Mouse (Mus musculus): Measurements from ENCODE around the gene Vmn1r85.

DNA sequence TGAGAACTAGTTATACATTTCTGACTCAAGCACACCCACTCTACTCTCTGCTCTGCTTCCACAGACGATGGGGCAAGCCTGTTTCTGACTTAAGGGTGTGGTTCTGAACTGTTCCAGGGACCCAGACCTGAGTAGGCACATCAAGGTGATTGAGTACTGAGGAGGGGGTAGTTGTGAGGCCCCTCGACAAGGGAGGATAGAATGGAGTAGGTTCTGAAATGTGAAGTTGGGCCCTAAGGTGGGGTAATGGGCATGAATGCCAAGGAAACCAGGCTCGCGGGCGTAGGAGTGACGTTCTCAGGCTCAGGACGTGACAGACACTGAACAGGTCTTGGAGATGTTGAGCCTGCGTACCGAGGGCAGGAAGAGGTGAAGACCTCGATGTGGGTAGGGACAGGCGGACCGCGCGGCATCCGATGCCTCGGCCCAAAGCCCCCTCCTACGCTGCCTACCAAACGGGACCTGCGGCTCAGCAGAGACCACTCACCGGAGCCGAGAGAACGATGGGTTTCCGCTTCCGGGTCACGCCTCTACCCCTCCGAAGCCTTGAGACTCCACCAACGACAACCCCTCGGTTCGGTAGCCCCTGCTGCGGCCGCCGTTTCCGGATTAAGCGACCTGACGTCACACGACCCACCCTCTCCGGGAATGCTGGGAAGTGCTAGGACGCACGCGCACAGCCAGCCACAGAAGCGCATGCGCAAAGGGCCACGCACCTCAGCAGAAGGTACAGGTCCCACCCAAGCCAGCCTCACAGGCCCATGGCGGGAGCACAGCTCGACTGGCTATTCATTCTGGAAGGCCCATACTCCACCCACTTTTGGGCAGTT lies 60.6 kb downstream of the Vmn1r85 start, which contains the start of gene Chmp2a:
- TF ChIP-seq CTCF (IDR thresholded peaks at IDR 0.05; ENCODE audit: borderline replicate concordance, control insufficient read depth, extremely low read depth, insufficient read depth, low read length, poor library complexity) (no peak), POLR2A (IDR thresholded peaks at IDR 0.05; ENCODE audit: control insufficient read depth, extremely low read depth, insufficient read depth, low read length, poor library complexity) (peak; percentile 56)
